Mouse (Mus musculus) CH12.LX (cell line): Measurements from ENCODE around the gene Gm44502. TPM values are rescaled to one million over a fixed set of nuclear protein-coding genes. Genes with fewer than 3 reads are reported as not detected.
"Not testable (repeated sequence)": the region's sequence is repeated elsewhere in the genome, so short reads cannot be mapped to it uniquely, and the experiment has no call there.

ENCODE experiments used
- DNase-seq: peaks from one replicate; pipeline ENCODE4 v3.0.0-alpha.2; 2013; ENCODE audit errors: extremely low read depth
- H3K27ac ChIP-seq: 2 replicates; pipeline ENCODE4 v1.5.1; 2012; ENCODE audit warnings: low read depth, mild to moderate bottlenecking, control low read depth, moderate library complexity; ENCODE audit not compliant: insufficient read depth
- H3K27me3 ChIP-seq: replicated peaks from 2 replicates; pipeline ENCODE3; 2012; ENCODE audit warnings: inconsistent platforms
- H3K36me3 ChIP-seq, 2 experiments: replicated peaks in 1 of 2; 2 replicates each; pipeline versions ENCODE3 to v1.6.1; 2012; ENCODE audit warnings: inconsistent platforms in 1 of 2, low read length in 1 of 2, mild to moderate bottlenecking in 1 of 2, mixed read lengths in 1 of 2, moderate library complexity in 1 of 2; ENCODE audit not compliant: control insufficient read depth in 1 of 2, insufficient read depth in 1 of 2
- H3K4me1 ChIP-seq, 2 experiments: 2 replicates each; pipeline ENCODE4 v1.6.1; 2012; ENCODE audit warnings: inconsistent platforms in 1 of 2, moderate library complexity in 1 of 2; ENCODE audit not compliant: insufficient read depth in 2 of 2, control insufficient read depth in 1 of 2
- H3K4me2 ChIP-seq: 2 replicates; pipeline ENCODE4 v1.6.1; 2012; ENCODE audit warnings: low read depth, mild to moderate bottlenecking, control low read depth; ENCODE audit not compliant: poor library complexity, insufficient read depth, severe bottlenecking
- H3K4me3 ChIP-seq, 3 experiments: fragments of 150-350 bp in 1 of 3; sonication (generic) in 1 of 3; replicated peaks in 1 of 3; 2 replicates each; pipeline versions ENCODE3 to v1.5.1; 2011 to 2012; ENCODE audit warnings: low read depth in 2 of 3, low read length in 2 of 3, mild to moderate bottlenecking in 2 of 3, moderate library complexity in 2 of 3, control low read depth in 1 of 3, improper control_type of control experiment in 1 of 3, inconsistent platforms in 1 of 3, mixed read lengths in 1 of 3; ENCODE audit not compliant: poor library complexity in 1 of 3
- H3K79me2 ChIP-seq: replicated peaks from 2 replicates; pipeline ENCODE4 v1.6.1; 2012; ENCODE audit warnings: mild to moderate bottlenecking, moderate library complexity; ENCODE audit not compliant: control insufficient read depth, poor library complexity, insufficient read depth, severe bottlenecking; ENCODE audit errors: extremely low read depth
- H3K9ac ChIP-seq: 2 replicates; pipeline ENCODE4 v1.6.1; 2012; ENCODE audit warnings: low read depth, mild to moderate bottlenecking, control low read depth, moderate library complexity; ENCODE audit not compliant: insufficient read depth
- H3K9me3 ChIP-seq: replicated peaks from 2 replicates; pipeline ENCODE3; 2012; ENCODE audit warnings: low read length, inconsistent platforms, mixed read lengths
- CTCF ChIP-seq, 2 experiments: IDR thresholded peaks in 1 of 2; conservative IDR thresholded peaks in 1 of 2; 2 replicates each; pipeline ENCODE4 v1.5.1; 2011 to 2012; ENCODE audit warnings: low read depth in 2 of 2, low read length in 2 of 2, improper control_type of control experiment in 1 of 2, inconsistent platforms in 1 of 2, mild to moderate bottlenecking in 1 of 2, moderate library complexity in 1 of 2
- ELF1 ChIP-seq: IDR thresholded peaks from 2 replicates; pipeline ENCODE4 v1.6.1; 2014; ENCODE audit warnings: low read depth, mild to moderate bottlenecking, inconsistent platforms, low read length, improper control_type of control experiment
- JUND ChIP-seq: conservative IDR thresholded peaks from 2 replicates; pipeline ENCODE4 v1.6.1; 2011; ENCODE audit warnings: low read depth, low read length, improper control_type of control experiment
- MXI1 ChIP-seq: IDR thresholded peaks from 2 replicates; pipeline ENCODE4 v1.6.1; 2011; ENCODE audit warnings: mild to moderate bottlenecking, low read depth, low read length, improper control_type of control experiment
- RAD21 ChIP-seq: IDR thresholded peaks from 2 replicates; pipeline ENCODE4 v1.6.1; 2011; ENCODE audit warnings: low read depth, mild to moderate bottlenecking, low read length, improper control_type of control experiment, moderate library complexity
- RCOR1 ChIP-seq: conservative IDR thresholded peaks from 2 replicates; pipeline ENCODE4 v1.6.1; 2012; ENCODE audit warnings: low read depth, mild to moderate bottlenecking, inconsistent platforms, low read length, improper control_type of control experiment
- TBP ChIP-seq: conservative IDR thresholded peaks from 2 replicates; pipeline ENCODE4 v1.6.1; 2011; ENCODE audit warnings: low read depth, low read length, improper control_type of control experiment
- UBTF ChIP-seq: IDR thresholded peaks from 2 replicates; pipeline ENCODE4 v1.6.1; 2012; ENCODE audit warnings: low read depth, mild to moderate bottlenecking, inconsistent platforms, low read length, improper control_type of control experiment, moderate library complexity
- USF1 ChIP-seq: IDR thresholded peaks from 2 replicates; pipeline ENCODE4 v1.6.1; 2014; ENCODE audit warnings: low read depth, mild to moderate bottlenecking, inconsistent platforms, low read length, improper control_type of control experiment
- ZC3H11A ChIP-seq: IDR thresholded peaks from 2 replicates; pipeline ENCODE4 v1.6.1; 2012; ENCODE audit warnings: low read depth, mild to moderate bottlenecking, inconsistent platforms, low read length, improper control_type of control experiment
- ZNF384 ChIP-seq: IDR thresholded peaks from 2 replicates; pipeline ENCODE4 v1.6.1; 2012; ENCODE audit warnings: low read depth, low read length, improper control_type of control experiment, inconsistent platforms
- dilution Hi-C: fragments of 300-500 bp; cut with MboI; formaldehyde crosslinking; loops from 2 replicates; pipeline ENCODE4 v1.14.3; 2020; ENCODE audit warnings: low sequenced_read_pairs; ENCODE audit not compliant: extremely low pct_unique_long_range_greater_than_20kb, extremely low pct_ligation_motif_present
- in situ Hi-C: fragments of 300-500 bp; cut with MboI; formaldehyde crosslinking; loops from 3 replicates; pipeline ENCODE4 v1.14.3; 2019; ENCODE audit warnings: low sequenced_read_pairs, low pct_ligation_motif_present, low pct_unique_long_range_greater_than_20kb, mixed read lengths
- polyA plus RNA-seq: library from polyadenylated mRNA; unstranded; fragments of >175 nt; gene quantifications from 2 replicates; pipeline ENCODE4 v1.2.1, GENCODE M21; 2012; ENCODE audit warnings: low read depth; ENCODE audit not compliant: insufficient read length
- total RNA-seq, 2 experiments: library from RNA; depleted of rRNA; stranded (reverse); fragments of 300-350 nt in 1 of 2; fragments of >200 nt in 1 of 2; gene quantifications; 2 replicates each; pipeline ENCODE4 v1.2.3; 2012 to 2014

Gene Gm44502
- total and polyA plus RNA-seq, 3 experiments = 0.13 to 0.15 TPM; not detected in 1

DNA sequence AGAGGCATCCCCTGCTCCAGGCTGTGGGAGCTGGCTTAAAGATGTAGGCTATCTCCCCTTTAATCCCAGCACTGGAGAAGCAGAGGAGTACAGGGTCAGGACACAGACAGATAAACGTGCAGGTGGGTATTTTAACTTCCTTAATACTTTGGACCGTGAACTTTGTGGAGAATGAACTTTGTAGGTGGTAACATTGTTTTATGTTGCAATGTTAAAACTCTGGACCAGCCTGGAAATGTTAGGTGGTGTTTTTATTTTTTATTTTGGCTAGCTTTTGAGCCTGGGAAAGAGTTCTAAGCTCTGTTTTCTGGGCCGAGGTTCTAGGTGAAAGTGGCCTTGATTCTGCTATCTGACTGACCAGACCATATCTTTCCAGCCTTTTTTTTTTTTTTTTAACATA is 1.8 kb upstream of the Gm44502 start:
- Histone ChIP-seq H3K4me1 (peaks cover 0 to 14% of the 10 kb centered on the region in 2 experiments; a peak in 2 of 4 replicates), H3K9me3 (no peaks in the 10 kb centered on the region), H3K27ac (no peak overlapping the region), H3K9ac (peak overlapping the region; percentile 37), H3K27me3 (no peaks in the 10 kb centered on the region), H3K79me2 (peaks cover 12% of the 10 kb centered on the region), H3K4me3 (peak overlapping the region in 1 of 3 experiments; percentile 35), H3K4me2 (peak overlapping the region; percentile 59), H3K36me3 (peaks cover 13 to 20% of the 10 kb centered on the region in 2 experiments)
- no peak for DNase-seq
- no peak for TF ChIP-seq ELF1
- TF ChIP-seq ZC3H11A = no peak
- no peak for TF ChIP-seq USF1
- TF ChIP-seq UBTF = no peak
- 0 out of 2 replicates have a peak, but pooled peaks have one; percentile 7 for TF ChIP-seq ZNF384
- TF ChIP-seq TBP = no peak
- no peak for TF ChIP-seq RCOR1
- TF ChIP-seq RAD21 = no peak
- in situ Hi-C loops = no loop called here
- dilution Hi-C loops = no loop called here

DNA sequence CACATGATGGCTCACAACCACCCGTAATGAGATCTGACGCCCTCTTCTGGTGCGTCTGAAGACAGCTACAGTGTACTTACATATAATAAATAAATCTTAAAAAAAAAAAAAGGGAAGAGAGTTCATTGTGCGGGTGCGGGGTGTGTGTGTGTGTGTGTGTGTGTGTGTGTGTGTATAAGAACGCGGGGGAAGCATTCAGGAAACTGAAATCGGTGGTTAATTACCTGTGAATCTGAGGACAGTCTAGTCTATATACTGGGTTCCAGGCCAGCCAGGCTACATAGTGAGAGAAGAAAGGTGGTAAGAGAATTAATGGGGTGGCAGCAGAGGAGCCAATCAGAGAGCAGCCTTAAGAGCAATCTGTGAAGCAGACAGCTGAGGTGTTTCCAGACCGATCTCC is 1.3 kb upstream of the Gm44502 start:
- H3K27ac ChIP-seq, in situ Hi-C loops, H3K9me3 ChIP-seq, H3K27me3 ChIP-seq, dilution Hi-C loops: not testable (repeated sequence)
- H3K4me1 ChIP-seq = peaks cover 0 to 14% of the 10 kb centered on the region in 2 experiments; a peak in 2 of 4 replicates
- peak; percentile 68 for TF ChIP-seq ZNF384
- peak in 1 of 2 experiments; percentile 19; a peak in 1 of 4 replicates for TF ChIP-seq CTCF (conservative IDR thresholded peaks at IDR 0.05 in 1 of 2, IDR thresholded peaks at IDR 0.05 in 1 of 2; ENCODE audit: low read depth in 2 of 2, low read length in 2 of 2)
- peak overlapping the region; percentile 59 to 90 (median 80) for H3K4me3 ChIP-seq
- H3K4me2 ChIP-seq = peak overlapping the region; percentile 59
- H3K9ac ChIP-seq = peak overlapping the region; percentile 37
- H3K79me2 ChIP-seq = peaks cover 12% of the 10 kb centered on the region
- DNase-seq = peak; percentile 18
- peaks cover 17 to 25% of the 10 kb centered on the region in 2 experiments for H3K36me3 ChIP-seq

DNA sequence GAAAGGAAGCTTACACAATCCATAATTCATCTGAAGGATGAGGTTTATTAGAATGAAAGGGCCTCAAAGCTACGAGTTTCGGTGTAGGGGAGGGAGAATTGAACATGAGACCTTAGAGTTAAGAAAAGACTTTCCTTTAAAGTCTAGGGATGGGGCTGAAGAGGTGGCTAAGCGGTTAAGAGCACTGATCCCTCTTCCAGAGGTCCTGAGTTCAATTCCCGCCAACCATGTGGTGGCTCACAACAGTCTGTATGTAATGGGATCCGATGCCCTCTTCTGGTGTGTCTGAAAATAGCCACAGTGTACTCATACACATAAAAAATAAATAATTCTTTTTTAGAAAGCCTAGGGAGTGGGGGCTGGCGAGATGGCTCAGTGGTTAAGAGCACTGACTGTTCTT is 845 bp upstream of the Gm44502 start:
- H3K79me2 ChIP-seq = peaks cover 12% of the 10 kb centered on the region
- dilution Hi-C loops = no loop called here
- H3K27ac ChIP-seq = peak overlapping the region; percentile 76
- H3K4me3 ChIP-seq = peak overlapping the region; percentile 59 to 90 (median 80)
- peak overlapping the region; percentile 80 for H3K9ac ChIP-seq
- H3K27me3 ChIP-seq = no peaks in the 10 kb centered on the region
- H3K9me3 ChIP-seq = no peaks in the 10 kb centered on the region
- no peak; the same call in 1 of the 2 replicates for TF ChIP-seq MXI1
- TF ChIP-seq CTCF (conservative IDR thresholded peaks at IDR 0.05 in 1 of 2, IDR thresholded peaks at IDR 0.05 in 1 of 2; ENCODE audit: low read depth in 2 of 2, low read length in 2 of 2) = peak in 1 of 2 experiments; percentile 40; a peak in 2 of 4 replicates
- no peak for TF ChIP-seq JUND
- H3K4me2 ChIP-seq = peak overlapping the region; percentile 72
- in situ Hi-C loops = no loop called here
- H3K4me1 ChIP-seq = peaks cover 0 to 14% of the 10 kb centered on the region in 2 experiments; a peak in 2 of 4 replicates
- peaks cover 21 to 30% of the 10 kb centered on the region in 2 experiments for H3K36me3 ChIP-seq
- peak; percentile 48 for DNase-seq
